Mouse (Mus musculus) heart, adult 2 months (tissue): ENCODE data around the gene Fam71e1. TPM values are rescaled to one million over a fixed set of nuclear protein-coding genes. Genes with fewer than 3 reads are reported as not detected.
A peak's percentile ranks its signal among the peaks of the same experiment; 100 is the strongest.

Experiments used
- DNase-seq, 2 experiments: peaks; one replicate each; pipeline ENCODE4 v3.0.0; 2021
- H3K27ac ChIP-seq: fragments of 200-600 bp; 2 replicates; pipeline ENCODE4 v1.8.1; 2022
- H3K27me3 ChIP-seq: fragments of 200-500 bp; 2 replicates; pipeline ENCODE4 v1.6.1; 2012; ENCODE audit warnings: mild to moderate bottlenecking, low read length, inconsistent platforms, mixed read lengths; ENCODE audit not compliant: control insufficient read depth, insufficient read depth
- H3K36me3 ChIP-seq: fragments of 200-500 bp; 2 replicates; pipeline ENCODE4 v1.6.1; 2012; ENCODE audit warnings: low read length, inconsistent platforms; ENCODE audit not compliant: control insufficient read depth, insufficient read depth
- H3K4me1 ChIP-seq: fragments of 200-500 bp; 2 replicates; pipeline ENCODE4 v1.6.1; 2011; ENCODE audit warnings: low read length; ENCODE audit not compliant: control insufficient read depth, insufficient read depth
- H3K4me3 ChIP-seq: fragments of 200-600 bp; 2 replicates; pipeline ENCODE4 v1.8.1; 2022
- H3K79me2 ChIP-seq: fragments of 200-500 bp; replicated peaks from 2 replicates; pipeline ENCODE4 v1.6.1; 2012; ENCODE audit warnings: mild to moderate bottlenecking, inconsistent platforms, low read length, moderate library complexity, mixed read lengths; ENCODE audit not compliant: control insufficient read depth, insufficient read depth
- H3K9ac ChIP-seq: fragments of 200-500 bp; 2 replicates; pipeline ENCODE4 v1.6.1; 2012; ENCODE audit warnings: low read depth, mild to moderate bottlenecking, control low read depth, inconsistent platforms, low read length, mixed read lengths
- CTCF ChIP-seq: fragments of 200-600 bp; IDR thresholded peaks from 2 replicates; pipeline ENCODE4 v1.8.1; 2022; ENCODE audit warnings: antibody characterized with exemption, mild to moderate bottlenecking, moderate library complexity
- EP300 ChIP-seq: fragments of 200-500 bp; IDR thresholded peaks from 2 replicates; pipeline ENCODE4 v1.6.1; 2011; ENCODE audit warnings: low read depth, low read length, control low read depth; ENCODE audit not compliant: insufficient read depth
- POLR2A ChIP-seq: fragments of 200-500 bp; IDR thresholded peaks from 2 replicates; pipeline ENCODE4 v1.6.1; 2011; ENCODE audit warnings: mild to moderate bottlenecking, low read depth, low read length, control low read depth; ENCODE audit not compliant: insufficient read depth
- WGBS: fragments of 180-500 bp; shearing (Covaris S2); methylation state at CpG from one replicate; pipeline ENCODE4 v1.1.7; 2018; 5-methylcytosine and 5-hydroxymethylcytosine counted together
- intact Hi-C: fragments of 180-260 bp; cut with DNase I; formaldehyde crosslinking; loops from one replicate; pipeline ENCODE4 v1.15.1; 2025
- polyA plus RNA-seq: library from polyadenylated mRNA; depleted of rRNA; stranded (reverse); fragments of >200 nt; gene quantifications from 2 replicates; pipeline ENCODE4 v1.2.3, GENCODE M21; 2012
- total RNA-seq, 2 experiments: library from RNA; stranded (reverse); gene quantifications; 2 replicates each; pipeline ENCODE4 v1.2.3; 2021

The Fam71e1 gene
- total and polyA plus RNA-seq, 3 experiments: 2.6 to 6.4 (median 3.3) TPM

DNA sequence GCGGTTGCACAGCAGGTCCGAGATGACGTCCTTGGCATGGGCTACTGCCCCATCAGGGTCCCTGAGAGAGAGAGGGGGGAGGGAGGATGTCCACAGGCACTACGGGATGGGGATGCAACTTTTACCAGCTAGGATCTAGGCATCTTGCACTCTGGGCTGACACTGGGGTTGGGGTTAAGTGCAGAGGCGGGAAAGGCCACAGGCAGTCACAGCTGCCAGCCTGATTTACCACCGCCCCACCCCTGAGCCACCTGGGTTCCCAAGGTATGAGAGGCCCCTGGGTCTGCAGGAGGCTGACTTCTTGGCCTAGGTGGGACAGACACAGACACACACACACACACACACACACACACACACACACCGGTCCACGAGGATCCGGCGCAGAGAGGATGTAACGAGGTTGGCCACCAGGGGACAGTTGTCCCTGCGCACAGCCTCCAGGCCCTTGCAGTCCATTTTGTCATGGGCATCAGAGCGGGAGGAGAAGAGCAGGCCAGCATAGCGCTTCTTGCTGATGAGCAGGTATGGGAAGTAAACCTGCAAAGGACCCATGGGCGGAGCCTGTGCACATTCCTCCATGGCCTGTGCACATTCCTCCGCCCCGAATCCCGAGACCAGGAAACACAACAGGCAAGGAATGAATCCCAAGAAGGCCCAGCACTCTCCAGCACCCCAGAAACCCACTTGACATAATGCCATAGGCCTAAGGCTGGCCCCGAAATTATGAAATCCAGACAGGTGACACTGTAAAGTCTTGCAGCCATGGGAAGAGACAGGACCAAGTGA lies 38.5 kb downstream of the Fam71e1 start:
- no peaks in the 10 kb centered on the region for H3K36me3 ChIP-seq
- DNase-seq: no peak
- intact Hi-C loops: no loop called here

DNA sequence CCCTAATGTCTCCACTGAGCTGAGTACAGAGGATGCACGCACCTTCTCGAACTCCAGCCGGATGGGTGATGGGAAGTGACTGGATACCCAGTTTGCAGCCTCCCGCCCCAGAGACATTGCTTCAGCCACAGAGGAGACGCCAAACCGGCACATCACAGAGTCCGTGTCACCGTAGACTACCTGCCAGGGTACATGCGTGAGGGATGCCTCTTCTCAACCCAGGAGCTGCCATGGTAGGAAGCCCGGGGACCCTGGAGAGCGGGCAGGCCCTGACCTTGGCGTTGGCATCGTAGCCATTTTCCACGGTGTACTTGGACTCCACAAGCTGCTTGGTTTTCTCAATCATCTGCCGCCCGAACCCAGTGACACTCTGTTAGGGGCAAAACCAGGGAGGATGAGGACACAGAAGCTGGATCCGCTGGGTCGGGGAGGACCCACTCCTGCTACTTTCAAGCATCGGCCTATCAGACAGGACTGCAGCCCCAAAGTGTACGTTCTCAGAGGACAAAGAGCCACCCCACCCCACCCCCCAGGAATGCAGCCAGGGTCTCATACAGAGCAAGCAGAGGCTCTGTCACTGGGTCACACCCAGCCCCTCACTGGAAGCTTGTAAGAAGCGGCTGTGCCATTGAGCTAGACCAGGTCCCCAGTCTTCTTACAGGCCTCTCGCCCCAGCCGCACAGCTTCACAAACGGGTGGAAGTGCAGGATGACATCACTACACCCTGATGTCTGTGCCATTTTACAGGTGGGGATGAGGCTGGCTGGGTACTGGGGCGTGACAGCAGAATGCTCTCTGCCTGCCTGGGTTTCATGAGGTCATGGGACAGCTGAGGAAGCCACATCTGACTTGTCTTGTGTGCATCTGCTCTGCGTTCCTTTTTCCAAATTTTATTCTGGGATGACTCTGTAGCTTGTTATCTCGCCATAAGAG lies 39.5 kb downstream of the Fam71e1 start:
- Histone ChIP-seq H3K27me3 (no peaks in the 10 kb centered on the region), H3K27ac (no peak overlapping the region), H3K79me2 (no peaks in the 10 kb centered on the region), H3K4me1 (no peaks in the 10 kb centered on the region), H3K9ac (no peak overlapping the region), H3K4me3 (no peak overlapping the region), H3K36me3 (no peaks in the 10 kb centered on the region)
- intact Hi-C loops: no loop called here
- DNase-seq: no peak
- 90% methylated on average over 27 of the region's 27 CpGs for WGBS
- TF ChIP-seq POLR2A (no peak), CTCF (no peak), EP300 (no peak)

More for the DNA sequence above, 38.5 kb downstream of the Fam71e1 start:
- Histone ChIP-seq H3K9ac (no peak overlapping the region), H3K4me1 (no peaks in the 10 kb centered on the region), H3K79me2 (no peaks in the 10 kb centered on the region), H3K27ac (no peak overlapping the region), H3K4me3 (no peak overlapping the region), H3K27me3 (no peaks in the 10 kb centered on the region)
- TF ChIP-seq CTCF (no peak), EP300 (no peak)
- 89% methylated on average over 19 of the region's 19 CpGs for WGBS

DNA sequence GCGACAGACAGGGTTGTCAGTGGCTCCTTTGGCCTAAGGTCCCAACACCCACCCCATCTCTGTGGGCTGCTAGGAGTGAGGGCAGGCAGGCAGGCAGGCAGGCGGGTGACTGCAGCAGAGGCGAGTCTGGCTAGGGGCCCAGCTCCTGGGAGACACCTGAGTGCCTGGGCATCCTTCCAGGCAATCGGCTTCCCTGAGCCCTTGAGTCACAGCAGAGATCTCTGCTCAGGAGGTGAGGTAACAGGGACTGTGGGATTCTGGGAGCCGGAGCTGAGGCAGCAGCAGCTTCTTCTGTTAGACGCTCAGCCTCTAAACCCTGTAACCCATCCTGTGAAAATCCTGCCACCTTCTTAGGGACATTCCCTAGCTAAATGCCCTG lies 40.2 kb downstream of the Fam71e1 start:
- H3K4me1 ChIP-seq: no peaks in the 10 kb centered on the region

DNA sequence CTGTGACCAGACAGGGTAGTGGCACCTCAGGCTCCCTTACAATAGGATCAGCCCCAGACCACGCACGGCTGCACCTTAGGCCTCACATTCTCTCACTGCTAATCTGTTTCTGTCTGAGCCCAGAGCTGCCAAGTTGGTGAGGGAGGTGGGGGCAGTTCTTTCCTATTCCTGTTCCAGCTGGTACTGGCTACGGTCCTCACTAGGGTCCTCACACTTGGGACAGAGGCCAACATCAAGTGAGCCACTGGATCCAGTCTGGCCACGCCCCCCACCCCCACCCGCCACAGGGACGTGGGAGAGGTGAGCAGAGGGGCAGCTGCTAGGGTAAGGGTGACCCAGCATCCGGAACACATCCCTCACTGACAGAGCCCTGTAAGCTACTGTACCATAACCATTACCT lies 40.6 kb downstream of the Fam71e1 start:
- H3K4me3 ChIP-seq: no peak overlapping the region
- no peaks in the 10 kb centered on the region for H3K27me3 ChIP-seq
- WGBS: 70% methylated on average over 7 of the region's 7 CpGs
- TF ChIP-seq CTCF: no peak
- no peak for TF ChIP-seq POLR2A
- no peak for TF ChIP-seq EP300
- DNase-seq: no peak
- no peaks in the 10 kb centered on the region for H3K36me3 ChIP-seq
- H3K9ac ChIP-seq: no peak overlapping the region
- H3K79me2 ChIP-seq: no peaks in the 10 kb centered on the region
- H3K27ac ChIP-seq: no peak overlapping the region
- no peaks in the 10 kb centered on the region for H3K4me1 ChIP-seq
- intact Hi-C loops: no loop called here

More for the DNA sequence above, 40.2 kb downstream of the Fam71e1 start:
- H3K27me3 ChIP-seq: no peaks in the 10 kb centered on the region
- intact Hi-C loops: no loop called here
- TF ChIP-seq EP300: no peak
- TF ChIP-seq CTCF: no peak
- TF ChIP-seq POLR2A: no peak
- WGBS: 60% methylated on average over 6 of the region's 6 CpGs
- peak in 1 of 2 experiments; percentile 32 for DNase-seq
- H3K9ac ChIP-seq: no peak overlapping the region
- H3K4me3 ChIP-seq: no peak overlapping the region
- H3K79me2 ChIP-seq: no peaks in the 10 kb centered on the region
- H3K36me3 ChIP-seq: no peaks in the 10 kb centered on the region
- no peak overlapping the region for H3K27ac ChIP-seq

DNA sequence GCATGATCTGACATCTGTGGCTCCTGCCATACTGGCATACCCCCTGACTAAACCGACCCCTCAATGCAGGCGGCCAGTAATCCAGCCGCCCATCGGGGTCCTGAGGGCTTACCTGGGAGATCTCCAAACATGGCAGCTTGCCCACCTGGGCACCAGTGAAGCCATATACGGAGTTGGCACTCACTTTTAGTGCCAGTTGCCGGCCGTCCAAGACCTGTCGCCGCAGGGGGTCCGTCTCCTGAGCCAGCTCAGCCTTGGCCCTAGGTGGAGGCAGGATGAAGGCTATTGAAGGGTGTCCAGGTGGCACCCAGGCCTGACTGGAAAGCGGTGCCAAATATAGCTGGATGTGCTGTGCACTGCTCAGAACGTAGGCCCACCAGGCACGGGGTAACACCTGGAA lies 41.1 kb downstream of the Fam71e1 start:
- no peak for TF ChIP-seq POLR2A
- no peak for TF ChIP-seq EP300
- TF ChIP-seq CTCF: no peak
- Histone ChIP-seq H3K27ac (no peak overlapping the region), H3K4me1 (no peaks in the 10 kb centered on the region), H3K36me3 (no peaks in the 10 kb centered on the region), H3K79me2 (no peaks in the 10 kb centered on the region), H3K9ac (no peak overlapping the region), H3K27me3 (no peaks in the 10 kb centered on the region), H3K4me3 (no peak overlapping the region)
- intact Hi-C loops: no loop called here
- DNase-seq: no peak
- WGBS: 92% methylated on average over 13 of the region's 13 CpGs
